Mouse (Mus musculus): ENCODE data around the gene Pcbd1.
A peak's percentile ranks its signal among the peaks of the same experiment; 100 is the strongest.

Gene Pcbd1

DNA sequence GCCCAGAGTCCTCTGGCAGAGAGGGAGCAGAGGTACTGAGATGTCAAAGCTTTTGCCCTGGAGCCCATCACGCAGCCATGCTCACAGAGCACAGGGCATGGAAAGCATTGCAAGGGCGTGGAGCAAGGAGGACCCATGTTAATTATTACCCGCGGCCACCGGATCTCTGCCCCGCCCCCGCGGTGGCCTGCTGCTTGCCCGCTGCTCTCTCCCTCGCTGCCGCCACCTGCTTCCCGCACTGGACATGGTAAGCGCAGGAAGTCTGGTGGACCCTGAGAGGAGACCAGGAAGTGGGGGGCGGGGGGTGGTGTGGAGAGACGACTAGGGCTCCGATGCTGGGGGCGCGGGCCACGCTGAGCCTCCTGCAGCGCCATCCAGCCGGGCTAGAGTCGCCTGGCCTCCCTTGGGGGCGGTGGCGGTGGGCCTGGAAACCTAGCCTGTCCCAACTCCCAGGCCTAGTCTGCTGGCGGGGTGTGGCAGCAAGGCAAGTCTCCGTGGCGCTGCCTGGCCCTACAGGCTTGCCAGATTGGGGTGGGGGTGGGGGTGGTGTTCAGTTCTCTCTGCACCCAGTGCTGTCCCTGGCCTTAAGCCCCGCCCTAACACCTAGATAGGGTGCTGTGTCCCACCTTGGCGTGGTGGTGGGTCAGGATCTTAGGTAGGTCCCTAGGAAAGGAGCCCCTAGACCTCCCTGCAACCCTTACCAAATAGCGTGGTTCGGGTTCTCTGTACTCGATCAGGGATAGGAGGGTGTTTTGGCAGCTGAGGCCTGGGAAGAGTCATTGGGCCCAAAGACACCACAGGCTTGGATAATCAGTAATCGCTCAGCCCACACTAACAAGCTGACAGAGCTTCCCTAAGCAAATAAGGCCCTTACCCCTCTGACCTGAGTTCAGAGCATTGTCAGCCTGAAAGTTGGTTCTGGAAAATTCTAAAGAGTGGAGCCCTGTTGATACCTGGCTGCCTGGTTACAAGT is at the start of gene Pcbd1:
Gene Pcbd1 (plus strand): TSS at position 162 of the 973 bp plus-strand sequence.
- DNase-seq: peak; percentile 92

GRCm38 (mm10) chr10:61039657-61040056 is 49.5 kb upstream of the Pcbd1 start:
- no peak for DNase-seq

DNA sequence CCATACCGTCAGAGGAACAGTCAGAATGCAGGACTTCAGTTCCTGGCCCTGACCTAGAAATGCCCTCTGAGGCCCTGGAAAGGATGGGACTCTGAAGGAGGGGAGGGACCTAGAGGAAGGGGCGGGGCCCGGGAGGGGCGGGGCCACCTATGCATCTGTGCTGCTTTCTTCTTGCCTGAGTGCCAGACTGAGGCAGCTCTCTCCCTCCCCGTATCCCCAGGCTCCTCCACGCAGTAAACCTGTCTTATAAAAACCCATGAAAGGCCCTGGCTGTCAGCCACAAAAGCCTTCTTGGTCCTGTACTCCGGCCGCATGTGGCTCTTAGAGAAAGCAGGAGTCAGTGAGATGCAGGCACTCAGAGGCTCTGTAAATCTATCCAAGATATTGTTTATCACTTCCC is 44.0 kb upstream of the Pcbd1 start:
- DNase-seq: no peak

- DNase-seq: peak; percentile 86
These were observed 37.0 kb upstream of the Pcbd1 start for GRCm38 (mm10) chr10:61051993-61052613.

GRCm38 (mm10) chr10:61056661-61057060 is 32.5 kb upstream of the Pcbd1 start:
- no peak for DNase-seq

- no peak for DNase-seq
These were observed 30.0 kb upstream of the Pcbd1 start for GRCm38 (mm10) chr10:61059101-61059500.

GRCm38 (mm10) chr10:61059543-61060110 is 29.5 kb upstream of the Pcbd1 start:
- peak; percentile 20 for DNase-seq

DNA sequence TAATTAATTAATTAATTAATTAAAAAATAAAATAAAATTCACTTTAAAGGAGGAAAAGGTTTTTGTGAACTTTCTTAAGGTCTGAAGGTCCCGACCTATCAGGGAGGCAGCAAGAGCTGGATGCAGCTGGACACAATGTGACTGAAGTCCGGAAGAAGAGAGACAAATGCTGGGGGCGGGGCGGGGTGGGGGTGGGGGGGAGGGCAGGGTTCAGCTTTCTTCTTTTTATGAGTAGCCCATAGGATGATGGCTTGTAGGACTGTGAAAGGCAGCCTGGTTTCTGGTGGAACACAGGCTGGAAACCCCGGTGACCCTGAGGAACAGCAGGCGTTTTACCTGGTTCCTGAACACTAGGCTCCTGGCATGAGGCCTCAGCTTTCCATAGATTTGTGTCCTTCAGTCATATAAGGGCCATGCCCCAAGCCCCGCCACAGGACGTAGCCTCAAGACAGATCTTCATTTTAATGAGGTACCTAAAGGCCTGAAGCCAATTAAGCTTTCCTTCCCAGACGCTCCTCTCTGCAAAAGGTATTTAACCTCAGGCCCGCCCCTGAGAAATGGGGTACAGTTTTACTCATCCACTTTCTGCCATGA is 25.8 kb upstream of the Pcbd1 start:
- no peak for DNase-seq

DNA sequence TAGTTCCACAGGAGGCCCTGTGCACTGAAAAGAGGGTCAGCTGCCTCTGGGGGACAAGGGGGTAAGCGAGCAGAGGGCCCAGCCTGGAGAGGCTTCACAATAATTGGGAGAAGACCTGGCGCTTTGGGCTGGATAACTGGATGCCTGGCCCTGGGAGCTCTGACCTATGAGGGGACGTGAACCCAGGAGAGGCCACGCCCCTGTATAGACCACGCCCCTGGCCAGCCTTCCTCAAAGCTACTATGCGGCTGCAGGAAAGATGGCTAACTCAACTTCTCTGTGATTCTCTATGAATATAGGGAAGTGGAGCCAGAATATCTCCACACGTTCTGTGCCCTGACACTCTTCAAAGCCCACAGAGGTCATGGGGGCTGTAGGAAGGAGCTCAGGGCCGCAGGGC is 24.5 kb upstream of the Pcbd1 start:
- DNase-seq: peak; percentile 41

- peak; percentile 37 for DNase-seq
These were observed 23.7 kb upstream of the Pcbd1 start for GRCm38 (mm10) chr10:61065287-61066005.

- DNase-seq: peak; percentile 72
These were observed 20.5 kb upstream of the Pcbd1 start for GRCm38 (mm10) chr10:61068436-61069192.

GRCm38 (mm10) chr10:61069248-61069647 is 19.9 kb upstream of the Pcbd1 start:
- no peak for DNase-seq

DNA sequence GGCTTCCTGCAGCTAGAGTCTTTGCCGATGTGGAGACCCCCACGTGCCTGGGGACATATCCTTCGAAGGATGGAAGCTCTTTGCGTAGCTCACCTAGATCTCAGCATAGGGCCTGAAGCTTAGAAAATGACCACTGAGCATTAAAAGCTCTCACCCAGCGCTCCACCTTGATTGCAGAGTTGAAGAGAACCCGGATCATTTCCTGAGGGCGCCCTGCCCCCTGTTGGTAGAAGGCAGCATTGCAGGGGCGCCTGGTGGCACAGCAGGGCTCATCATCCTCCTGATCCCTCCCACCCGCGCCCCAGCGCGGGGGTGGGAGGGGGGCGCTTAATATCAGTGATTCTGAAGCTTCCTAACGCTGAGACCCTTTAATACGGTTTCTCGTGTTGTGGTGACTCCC is 16.8 kb upstream of the Pcbd1 start:
- DNase-seq: peak; percentile 71

- DNase-seq: no peak
These were observed 14.5 kb upstream of the Pcbd1 start for GRCm38 (mm10) chr10:61074643-61075042.

DNA sequence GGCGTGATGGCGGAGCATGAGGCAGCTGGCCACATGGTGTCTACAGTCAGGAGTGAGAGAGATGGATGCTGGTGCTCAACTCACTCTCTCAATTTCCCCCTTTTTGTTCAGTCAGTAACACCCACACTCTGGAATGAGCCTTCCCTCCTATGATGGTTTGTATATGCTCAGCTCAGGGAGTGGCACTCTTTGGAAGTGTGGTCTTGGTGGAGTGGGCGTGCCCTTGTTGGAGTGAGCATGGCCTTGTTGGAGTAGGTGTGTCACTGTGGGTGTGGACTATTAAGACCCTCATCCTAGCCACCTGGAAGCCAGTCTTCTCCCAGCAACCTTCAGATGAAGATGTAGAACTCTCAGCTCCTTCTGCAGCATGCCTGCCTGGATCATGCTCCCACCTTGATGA is 13.5 kb upstream of the Pcbd1 start:
- DNase-seq: no peak

- DNase-seq: peak; percentile 74
These were observed 8.8 kb upstream of the Pcbd1 start for GRCm38 (mm10) chr10:61080227-61080930.

GRCm38 (mm10) chr10:61080931-61081255 is 8.2 kb upstream of the Pcbd1 start:
- DNase-seq: no peak

- no peak for DNase-seq
These were observed 3.8 kb upstream of the Pcbd1 start for GRCm38 (mm10) chr10:61085364-61085763.

GRCm38 (mm10) chr10:61086502-61086901 is 2.6 kb upstream of the Pcbd1 start:
- no peak for DNase-seq

DNA sequence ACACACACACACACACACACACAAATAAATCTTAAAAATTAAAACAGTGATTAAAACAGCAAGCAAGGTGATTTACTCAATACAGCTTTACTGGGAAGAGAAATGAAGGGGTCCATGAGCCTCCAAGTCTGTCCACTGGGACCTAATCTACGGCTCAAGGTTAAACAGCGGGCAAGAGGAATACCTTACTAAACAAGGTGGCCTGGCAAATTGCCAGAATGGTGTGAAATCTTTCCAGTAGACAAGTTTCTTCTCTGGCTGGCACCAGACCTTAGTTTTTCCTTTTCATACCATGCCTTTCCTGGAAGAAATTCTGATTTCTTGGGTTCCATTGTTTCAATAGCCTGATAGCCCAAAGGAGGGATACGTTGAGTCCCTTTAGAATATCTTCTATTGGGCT is 663 bp upstream of the Pcbd1 start:
- peak; percentile 71 for DNase-seq

DNA sequence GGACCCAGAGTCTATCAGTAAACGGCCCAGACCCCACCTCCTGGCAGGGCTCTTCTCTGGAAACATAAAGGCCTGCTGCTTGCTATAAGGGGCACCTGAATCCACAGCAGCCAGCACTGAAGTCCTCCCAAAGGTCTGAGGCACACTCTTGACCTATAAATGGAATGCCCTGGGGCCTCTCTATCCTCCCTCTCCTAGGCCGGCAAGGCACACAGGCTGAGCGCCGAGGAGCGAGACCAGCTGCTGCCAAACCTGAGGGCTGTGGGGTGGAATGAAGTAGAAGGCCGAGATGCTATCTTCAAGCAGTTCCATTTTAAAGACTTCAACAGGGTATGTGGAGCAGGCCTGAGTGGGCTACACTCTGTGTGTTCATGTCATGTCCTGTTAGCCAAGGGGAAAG is 2.7 kb downstream of the Pcbd1 start:
- DNase-seq: no peak
